Mouse (Mus musculus): ENCODE measurements around the gene Kctd17. TPM values are rescaled to one million over a fixed set of nuclear protein-coding genes. Genes with fewer than 3 reads are reported as not detected.
A peak's percentile ranks its signal among the peaks of the same experiment; 100 is the strongest.

The Kctd17 gene
- total RNA-seq, 2 experiments from 2014 or later = 288 to 291 TPM

- intact Hi-C loops (cut with DNase I) = no loop called here
- no peak for DNase-seq (ENCODE audit: low spot score in 2 of 2)
Measured at GRCm38 (mm10) chr15:78409570-78410052, 18.8 kb upstream of the Kctd17 start.

- intact Hi-C loops (cut with DNase I) = no loop called here
- no peak for DNase-seq (ENCODE audit: low spot score in 2 of 2)
Measured at GRCm38 (mm10) chr15:78413083-78413718, 15.2 kb upstream of the Kctd17 start.

GRCm38 (mm10) chr15:78413719-78414117, 14.6 kb upstream of the Kctd17 start:
- intact Hi-C loops (cut with DNase I) = no loop called here
- DNase-seq (ENCODE audit: low spot score in 2 of 2) = no peak

GRCm38 (mm10) chr15:78414157-78414556, 14.2 kb upstream of the Kctd17 start:
- no peak for DNase-seq (ENCODE audit: low spot score in 2 of 2)
- intact Hi-C loops (cut with DNase I) = no loop called here

- intact Hi-C loops (cut with DNase I) = no loop called here
- DNase-seq (ENCODE audit: low spot score in 2 of 2) = no peak
Measured at GRCm38 (mm10) chr15:78416937-78417336, 11.4 kb upstream of the Kctd17 start.

- no peak for DNase-seq (ENCODE audit: low spot score in 2 of 2)
- intact Hi-C loops (cut with DNase I) = loop anchor here (5.0 to 10.0 kb wide), 3 partner anchors 163 to 436 kb away; no protein-coding TSS in a partner anchor
Measured at GRCm38 (mm10) chr15:78420395-78420794, 8.0 kb upstream of the Kctd17 start.

- peak; percentile 81 to 87 for DNase-seq (ENCODE audit: low spot score in 2 of 2)
- intact Hi-C loops (cut with DNase I) = loop anchor here (2.0 to 10.0 kb wide), 4 partner anchors 68 to 438 kb away; no protein-coding TSS in a partner anchor
Measured at GRCm38 (mm10) chr15:78422046-78422956, 6.1 kb upstream of the Kctd17 start.

GRCm38 (mm10) chr15:78424507-78424906, 3.9 kb upstream of the Kctd17 start:
- no peak for DNase-seq (ENCODE audit: low spot score in 2 of 2)
- intact Hi-C loops (cut with DNase I) = loop anchor here (5.0 to 10.0 kb wide), 3 partner anchors 167 to 440 kb away; no protein-coding TSS in a partner anchor

- DNase-seq (ENCODE audit: low spot score in 2 of 2) = no peak
- intact Hi-C loops (cut with DNase I) = loop anchor here (10.0 kb wide), 1 partner anchor 440 kb away; no protein-coding TSS in a partner anchor
Measured at GRCm38 (mm10) chr15:78425230-78425629, 3.1 kb upstream of the Kctd17 start.

GRCm38 (mm10) chr15:78429139-78429459, 735 bp downstream of the Kctd17 start:
- intact Hi-C loops (cut with DNase I) = loop anchor here (10.0 kb wide), 1 partner anchor 444 kb away; no protein-coding TSS in a partner anchor
- DNase-seq (ENCODE audit: low spot score in 2 of 2) = no peak

- intact Hi-C loops (cut with DNase I) = loop anchor here (10.0 kb wide), 1 partner anchor 445 kb away; no protein-coding TSS in a partner anchor
- DNase-seq (ENCODE audit: low spot score in 2 of 2) = no peak
Measured at GRCm38 (mm10) chr15:78429871-78430622, 1.7 kb downstream of the Kctd17 start.

- DNase-seq (ENCODE audit: low spot score in 2 of 2) = no peak
- intact Hi-C loops (cut with DNase I) = no loop called here
Measured at GRCm38 (mm10) chr15:78430874-78431273, 2.5 kb downstream of the Kctd17 start.

GRCm38 (mm10) chr15:78431541-78432121, 3.3 kb downstream of the Kctd17 start:
- no peak for DNase-seq (ENCODE audit: low spot score in 2 of 2)
- intact Hi-C loops (cut with DNase I) = no loop called here

GRCm38 (mm10) chr15:78434896-78435520, 6.6 kb downstream of the Kctd17 start:
- DNase-seq (ENCODE audit: low spot score in 2 of 2) = peak; percentile 70 to 83
- intact Hi-C loops (cut with DNase I) = no loop called here

GRCm38 (mm10) chr15:78435681-78436080, 7.3 kb downstream of the Kctd17 start:
- intact Hi-C loops (cut with DNase I) = no loop called here
- DNase-seq (ENCODE audit: low spot score in 2 of 2) = no peak

GRCm38 (mm10) chr15:78436380-78437192, 8.2 kb downstream of the Kctd17 start:
- intact Hi-C loops (cut with DNase I) = no loop called here

GRCm38 (mm10) chr15:78437237-78438017, 9.1 kb downstream of the Kctd17 start:
- peak; percentile 66 to 69 for DNase-seq (ENCODE audit: low spot score in 2 of 2)
- intact Hi-C loops (cut with DNase I) = no loop called here

More at GRCm38 (mm10) chr15:78436380-78437192, 8.2 kb downstream of the Kctd17 start:
- peak; percentile 85 to 95 for DNase-seq (ENCODE audit: low spot score in 2 of 2)

All from left cerebral cortex, postnatal 14 days (tissue).